Mouse (Mus musculus) cortical plate, adult 2 months (tissue): Measurements from ENCODE around the gene 1600015I10Rik.

Source experiments
- CTCF ChIP-seq: fragments of 200-500 bp; IDR thresholded peaks from 2 replicates; pipeline ENCODE4 v1.5.1; 2011; ENCODE audit warnings: mild to moderate bottlenecking, control low read depth, low read length; ENCODE audit not compliant: insufficient read depth; ENCODE audit errors: extremely low read depth
- POLR2A ChIP-seq: fragments of 200-500 bp; IDR thresholded peaks from 2 replicates; pipeline ENCODE4 v1.6.1; 2011; ENCODE audit warnings: mild to moderate bottlenecking, low read length, control low read depth; ENCODE audit not compliant: insufficient read depth; ENCODE audit errors: extremely low read depth

- TF ChIP-seq POLR2A, result no peak
- no peak for TF ChIP-seq CTCF
These were observed 32.7 kb upstream of the 1600015I10Rik start for GRCm38 (mm10) chr6:48896956-48897355.
